Mouse (Mus musculus) lung, adult 2 months (tissue): ENCODE data around the gene Vhl.

Experiments
- CTCF ChIP-seq: fragments of 200-500 bp; IDR thresholded peaks from 2 replicates; pipeline ENCODE4 v1.5.1; 2011; ENCODE audit warnings: mild to moderate bottlenecking, low read length, control low read depth; ENCODE audit not compliant: insufficient read depth
- POLR2A ChIP-seq: fragments of 200-500 bp; IDR thresholded peaks from 2 replicates; pipeline ENCODE4 v1.6.1; 2011; ENCODE audit warnings: low read depth, mild to moderate bottlenecking, control low read depth, low read length, borderline replicate concordance; ENCODE audit errors: extremely low read depth

DNA sequence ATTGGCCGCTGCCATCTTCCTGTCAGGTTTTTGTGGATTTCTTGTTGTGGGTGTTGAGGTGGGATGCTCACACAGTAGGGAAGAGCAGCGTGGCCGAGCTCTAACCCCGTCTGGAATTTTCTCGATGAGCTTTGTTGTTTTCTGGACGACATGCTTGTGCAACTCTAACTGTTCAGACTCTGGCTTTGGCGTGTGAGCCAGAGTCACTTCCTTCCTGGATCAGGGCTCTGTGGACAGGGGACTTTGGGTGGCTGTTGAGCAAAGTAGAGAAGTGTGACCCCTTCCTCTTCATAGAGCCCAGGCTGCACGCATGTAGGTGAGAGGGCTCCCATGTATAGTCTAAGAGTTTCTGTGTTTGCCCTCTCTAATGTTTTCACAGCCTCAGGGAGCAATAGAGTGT lies 30.3 kb downstream of the Vhl start:
- TF ChIP-seq CTCF, result no peak
- TF ChIP-seq POLR2A, result no peak
